Mouse (Mus musculus): ENCODE measurements around the gene Bpifc. TPM values are rescaled to one million over a fixed set of nuclear protein-coding genes. Genes with fewer than 3 reads are reported as not detected.

Bpifc gene
- total and polyA plus RNA-seq, 2 experiments from 2014 or later = not detected

DNA sequence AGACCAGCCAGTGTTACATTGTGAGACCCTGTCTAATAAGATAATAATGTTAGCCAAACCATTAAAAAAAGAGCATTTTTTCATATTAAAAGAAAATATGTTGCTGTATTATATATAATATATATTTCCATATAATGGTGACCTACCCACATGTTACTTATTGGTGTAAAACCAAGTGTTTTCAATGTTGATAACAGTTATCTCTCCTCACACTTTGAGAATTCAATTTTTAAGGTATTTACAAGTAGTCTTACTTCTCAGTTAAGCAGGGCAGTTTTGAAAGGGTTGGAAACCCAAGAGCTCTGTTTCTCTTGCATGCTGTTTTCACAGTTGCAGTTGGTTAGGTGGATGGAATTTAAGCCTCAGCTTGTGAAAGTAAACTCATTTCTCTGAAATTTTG is 11.5 kb upstream of the Bpifc start:
- H3K9ac ChIP-seq (replicated peaks; ENCODE audit: low read depth, low read length) = no peak overlapping the region
- TF ChIP-seq EP300 (IDR thresholded peaks at IDR 0.05; ENCODE audit: low read depth) = no peak
- no peak for TF ChIP-seq CTCF (IDR thresholded peaks at IDR 0.05; ENCODE audit: low read depth)

DNA sequence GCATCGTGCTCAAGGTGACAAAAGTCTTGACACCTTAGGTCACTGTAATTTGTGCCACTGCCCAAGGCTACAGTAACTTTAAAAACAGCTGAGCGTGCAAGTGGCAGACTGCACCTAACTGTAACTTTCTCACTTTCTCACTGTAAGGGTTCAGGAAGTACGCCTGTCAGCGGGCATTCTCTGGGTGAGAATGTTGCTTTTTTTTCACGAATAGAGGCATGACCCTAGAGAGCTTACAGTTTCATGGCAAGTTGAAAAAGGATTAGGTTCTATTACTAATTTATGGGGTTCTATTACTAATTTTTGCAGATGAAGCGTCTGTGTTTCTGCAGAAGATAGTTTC is 10.8 kb upstream of the Bpifc start:
- WGBS = 5% methylated on average over 6 of the region's 6 CpGs
- H3K4me1 ChIP-seq (ENCODE audit: control insufficient read depth, insufficient read depth) = no peaks in the 10 kb centered on the region
- H3K9ac ChIP-seq (replicated peaks; ENCODE audit: low read depth, low read length) = peak overlapping the region; percentile 92
- peak overlapping the region; percentile 92 for H3K27ac ChIP-seq (ENCODE audit: low read depth)
- H3K36me3 ChIP-seq (replicated peaks; ENCODE audit: control insufficient read depth, insufficient read depth, low read length) = no peaks in the 10 kb centered on the region
- H3K4me3 ChIP-seq (ENCODE audit: low read depth, low read length) = peak overlapping the region; percentile 97
- H3K27me3 ChIP-seq (ENCODE audit: control insufficient read depth, insufficient read depth, low read length) = no peaks in the 10 kb centered on the region
- 0 out of 2 replicates have a peak, but pooled peaks have one; percentile 5 for ATAC-seq (ENCODE audit: insufficient read depth, low read depth)
- DNase-seq (ENCODE audit: low spot score) = no peak
- peak overlapping the region; percentile 68 for H3K4me2 ChIP-seq (ENCODE audit: low read depth, low read length)
- H3K9me3 ChIP-seq (replicated peaks; ENCODE audit: control insufficient read depth, low read length) = no peaks in the 10 kb centered on the region
- TF ChIP-seq CTCF (IDR thresholded peaks at IDR 0.05; ENCODE audit: low read depth) = no peak
- no peak for TF ChIP-seq EP300 (IDR thresholded peaks at IDR 0.05; ENCODE audit: low read depth)

More for the DNA sequence above, 11.5 kb upstream of the Bpifc start:
- H3K4me2 ChIP-seq (ENCODE audit: low read depth, low read length) = no peak overlapping the region
- H3K4me1 ChIP-seq (ENCODE audit: control insufficient read depth, insufficient read depth) = no peaks in the 10 kb centered on the region
- no peak overlapping the region for H3K27ac ChIP-seq (ENCODE audit: low read depth)
- DNase-seq (ENCODE audit: low spot score) = no peak
- H3K27me3 ChIP-seq (ENCODE audit: control insufficient read depth, insufficient read depth, low read length) = no peaks in the 10 kb centered on the region
- no peak overlapping the region for H3K4me3 ChIP-seq (ENCODE audit: low read depth, low read length)
- H3K9me3 ChIP-seq (replicated peaks; ENCODE audit: control insufficient read depth, low read length) = no peaks in the 10 kb centered on the region
- ATAC-seq (ENCODE audit: insufficient read depth, low read depth) = no peak
- H3K36me3 ChIP-seq (replicated peaks; ENCODE audit: control insufficient read depth, insufficient read depth, low read length) = no peaks in the 10 kb centered on the region

DNA sequence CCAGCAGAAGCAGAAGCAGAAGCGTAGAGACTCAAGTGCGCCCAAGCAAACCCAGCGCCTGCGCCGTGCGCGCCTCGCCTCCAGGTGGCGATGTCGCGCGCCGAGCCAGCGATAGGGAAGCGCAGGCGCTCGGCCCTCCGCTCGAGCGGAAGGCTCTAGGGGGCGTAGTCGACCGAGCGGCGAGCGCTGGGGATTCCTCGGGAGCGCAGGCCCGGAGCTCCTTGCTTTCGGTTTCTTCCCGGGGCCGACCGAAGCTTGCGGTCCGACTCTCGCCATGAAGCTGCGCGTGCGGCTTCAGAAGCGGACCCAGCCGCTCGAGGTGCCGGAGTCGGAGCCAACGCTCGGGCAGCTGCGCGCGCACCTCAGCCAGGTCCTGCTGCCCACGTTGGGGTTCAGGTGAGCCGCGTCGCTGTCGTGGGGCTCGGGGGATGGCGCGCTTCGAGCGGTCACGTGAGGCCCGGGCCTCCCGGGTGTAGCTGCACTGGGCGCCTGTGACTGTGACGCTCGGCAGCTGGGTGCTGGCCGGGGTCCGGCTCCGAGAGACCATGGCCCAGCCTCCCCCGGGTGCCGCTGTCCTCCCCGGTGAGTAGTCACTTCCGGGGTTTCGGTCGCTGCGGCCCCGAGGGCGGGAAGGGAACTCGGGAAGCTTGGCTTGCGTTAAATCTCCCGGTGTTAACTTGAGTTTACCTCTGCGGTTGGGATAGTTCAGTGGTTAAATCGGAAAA is 10.2 kb upstream of the Bpifc start, which contains the start of gene Fbxo7:
Gene Fbxo7, plus strand, starts transcription at position 224 of the 725 bp plus-strand sequence.
- DNase-seq (ENCODE audit: low spot score) (peak; percentile 91), ATAC-seq (ENCODE audit: insufficient read depth, low read depth) (peak; percentile 97)
- Histone ChIP-seq H3K4me1 (ENCODE audit: control insufficient read depth, insufficient read depth) (no peaks in the 10 kb centered on the region), H3K4me2 (ENCODE audit: low read depth, low read length) (peak within 1 kb of the TSS; percentile 68), H3K4me3 (ENCODE audit: low read depth, low read length) (peak within 1 kb of the TSS; percentile 97), H3K27me3 (ENCODE audit: control insufficient read depth, insufficient read depth, low read length) (no peaks in the 10 kb centered on the region), H3K9ac (replicated peaks; ENCODE audit: low read depth, low read length) (peak within 1 kb of the TSS; percentile 92), H3K27ac (ENCODE audit: low read depth) (peak within 1 kb of the TSS; percentile 92), H3K36me3 (replicated peaks; ENCODE audit: control insufficient read depth, insufficient read depth, low read length) (no peaks in the 10 kb centered on the region), H3K9me3 (replicated peaks; ENCODE audit: control insufficient read depth, low read length) (no peaks in the 10 kb centered on the region)
- under 1% methylated on average over 82 of the region's 82 CpGs for WGBS
- no peak for TF ChIP-seq EP300 (IDR thresholded peaks at IDR 0.05; ENCODE audit: low read depth)
- peak; percentile 99 for TF ChIP-seq CTCF (IDR thresholded peaks at IDR 0.05; ENCODE audit: low read depth)

DNA sequence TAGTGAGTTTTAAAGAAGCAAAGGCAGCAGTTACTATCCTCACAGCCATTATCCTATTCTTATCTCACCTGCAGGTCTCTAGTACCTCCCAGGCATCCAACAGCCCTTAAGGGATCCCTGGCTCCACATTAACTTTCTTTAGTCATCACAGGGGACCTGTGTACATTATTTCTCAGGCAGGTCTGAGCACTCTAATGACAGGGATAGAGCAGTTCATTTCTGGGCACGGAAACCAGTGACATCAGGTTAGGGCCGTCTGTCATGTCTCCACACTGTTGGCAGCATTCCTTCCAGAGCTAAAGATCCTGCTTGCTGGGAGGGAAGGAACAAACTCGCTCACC is 9.7 kb upstream of the Bpifc start:
- DNase-seq (ENCODE audit: low spot score) (no peak), ATAC-seq (ENCODE audit: insufficient read depth, low read depth) (no peak)
- 1% methylated on average over 3 of the region's 3 CpGs for WGBS
- H3K36me3 ChIP-seq (replicated peaks; ENCODE audit: control insufficient read depth, insufficient read depth, low read length) = no peaks in the 10 kb centered on the region
- H3K27ac ChIP-seq (ENCODE audit: low read depth) = no peak overlapping the region
- H3K9me3 ChIP-seq (replicated peaks; ENCODE audit: control insufficient read depth, low read length) = no peaks in the 10 kb centered on the region
- no peaks in the 10 kb centered on the region for H3K4me1 ChIP-seq (ENCODE audit: control insufficient read depth, insufficient read depth)
- peak overlapping the region; percentile 97 for H3K4me3 ChIP-seq (ENCODE audit: low read depth, low read length)
- H3K4me2 ChIP-seq (ENCODE audit: low read depth, low read length) = peak overlapping the region; percentile 47
- H3K9ac ChIP-seq (replicated peaks; ENCODE audit: low read depth, low read length) = no peak overlapping the region
- no peaks in the 10 kb centered on the region for H3K27me3 ChIP-seq (ENCODE audit: control insufficient read depth, insufficient read depth, low read length)
- TF ChIP-seq EP300 (IDR thresholded peaks at IDR 0.05; ENCODE audit: low read depth) = no peak
- TF ChIP-seq CTCF (IDR thresholded peaks at IDR 0.05; ENCODE audit: low read depth) = no peak

DNA sequence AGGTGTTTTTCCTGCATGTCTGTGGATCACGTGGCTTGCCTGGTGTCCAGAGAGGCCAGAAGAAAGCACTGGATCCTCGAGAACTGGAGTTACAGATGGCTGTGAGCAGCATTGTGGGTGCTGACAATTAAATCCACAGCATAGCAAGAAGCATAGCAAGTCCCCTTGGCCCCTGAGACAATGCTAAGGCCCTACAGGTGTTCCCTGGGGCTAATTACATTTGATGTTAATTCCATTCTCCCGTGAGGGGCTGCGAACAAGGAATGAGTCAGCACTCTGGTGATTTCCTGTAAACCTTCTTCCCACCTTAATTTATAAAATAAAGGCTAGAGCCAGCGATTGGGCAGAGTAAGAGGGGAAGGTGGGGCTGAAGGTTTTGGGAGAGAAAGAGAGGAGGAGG is 7.1 kb upstream of the Bpifc start:
- Histone ChIP-seq H3K9ac (replicated peaks; ENCODE audit: low read depth, low read length) (no peak overlapping the region), H3K4me3 (ENCODE audit: low read depth, low read length) (no peak overlapping the region), H3K27ac (ENCODE audit: low read depth) (no peak overlapping the region), H3K4me2 (ENCODE audit: low read depth, low read length) (no peak overlapping the region), H3K4me1 (ENCODE audit: control insufficient read depth, insufficient read depth) (no peaks in the 10 kb centered on the region), H3K9me3 (replicated peaks; ENCODE audit: control insufficient read depth, low read length) (no peaks in the 10 kb centered on the region), H3K27me3 (ENCODE audit: control insufficient read depth, insufficient read depth, low read length) (no peaks in the 10 kb centered on the region), H3K36me3 (replicated peaks; ENCODE audit: control insufficient read depth, insufficient read depth, low read length) (no peaks in the 10 kb centered on the region)
- ATAC-seq (ENCODE audit: insufficient read depth, low read depth) = no peak
- WGBS = 37% methylated on average over 5 of the region's 5 CpGs
- TF ChIP-seq EP300 (IDR thresholded peaks at IDR 0.05; ENCODE audit: low read depth) = no peak
- no peak for TF ChIP-seq CTCF (IDR thresholded peaks at IDR 0.05; ENCODE audit: low read depth)
- no peak for DNase-seq (ENCODE audit: low spot score)

DNA sequence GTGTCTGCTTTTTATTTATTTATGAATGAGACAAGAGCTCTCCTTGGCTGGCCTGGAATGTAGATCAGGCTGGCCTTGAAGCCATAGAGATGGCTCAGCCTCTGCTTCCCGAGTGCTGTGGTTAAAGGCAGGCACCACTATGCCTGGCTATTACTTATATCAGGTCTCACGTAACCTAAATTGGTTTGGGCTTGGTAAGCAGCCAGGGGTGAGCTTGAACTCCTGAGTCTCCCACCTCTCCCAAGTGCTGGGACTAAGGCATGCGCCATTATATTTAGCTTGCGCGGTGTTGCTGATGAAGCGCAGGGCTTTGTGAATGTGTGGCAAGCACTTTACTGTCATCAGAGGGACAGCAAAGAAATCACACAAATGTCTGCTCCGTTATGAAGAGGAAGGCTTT is 6.1 kb upstream of the Bpifc start:
- H3K4me1 ChIP-seq (ENCODE audit: control insufficient read depth, insufficient read depth) = no peaks in the 10 kb centered on the region
- WGBS = 80% methylated on average over 7 of the region's 7 CpGs
- DNase-seq (ENCODE audit: low spot score) = no peak
- no peak for TF ChIP-seq EP300 (IDR thresholded peaks at IDR 0.05; ENCODE audit: low read depth)
- no peak for TF ChIP-seq CTCF (IDR thresholded peaks at IDR 0.05; ENCODE audit: low read depth)
- H3K9me3 ChIP-seq (replicated peaks; ENCODE audit: control insufficient read depth, low read length) = no peaks in the 10 kb centered on the region
- no peaks in the 10 kb centered on the region for H3K27me3 ChIP-seq (ENCODE audit: control insufficient read depth, insufficient read depth, low read length)
- H3K36me3 ChIP-seq (replicated peaks; ENCODE audit: control insufficient read depth, insufficient read depth, low read length) = no peaks in the 10 kb centered on the region
- H3K4me2 ChIP-seq (ENCODE audit: low read depth, low read length) = no peak overlapping the region
- ATAC-seq (ENCODE audit: insufficient read depth, low read depth) = no peak
- H3K4me3 ChIP-seq (ENCODE audit: low read depth, low read length) = no peak overlapping the region
- H3K9ac ChIP-seq (replicated peaks; ENCODE audit: low read depth, low read length) = no peak overlapping the region
- no peak overlapping the region for H3K27ac ChIP-seq (ENCODE audit: low read depth)
